Mouse (Mus musculus) E14TG2a.4 (cell line): ENCODE results near the gene Opn3.

ENCODE experiments used
- H3K27me3 ChIP-seq: 2 replicates; pipeline ENCODE4 v1.6.1; 2014; ENCODE audit warnings: low read length, control low read depth; ENCODE audit not compliant: insufficient read depth
- H3K36me3 ChIP-seq: 2 replicates; pipeline ENCODE4 v1.6.1; 2014; ENCODE audit warnings: low read length, control low read depth; ENCODE audit not compliant: insufficient read depth
- H3K4me1 ChIP-seq: replicated peaks from 2 replicates; pipeline ENCODE4 v1.6.1; 2014; ENCODE audit warnings: low read depth, low read length, control low read depth
- H3K4me3 ChIP-seq: replicated peaks from 2 replicates; pipeline ENCODE4 v1.5.1; 2014; ENCODE audit warnings: mild to moderate bottlenecking, low read length
- H3K9me3 ChIP-seq: 2 replicates; pipeline ENCODE4 v1.6.1; 2014; ENCODE audit warnings: low read length, control low read depth
- CTCF ChIP-seq: conservative IDR thresholded peaks from 2 replicates; pipeline ENCODE4 v1.5.1; 2014; ENCODE audit warnings: low read length
- NANOG ChIP-seq: IDR thresholded peaks from 2 replicates; pipeline ENCODE4 v1.6.1; 2014; ENCODE audit warnings: borderline replicate concordance, low read length, mixed read lengths
- POU5F1 ChIP-seq: IDR thresholded peaks from 2 replicates; pipeline ENCODE4 v1.6.1; 2014; ENCODE audit warnings: low read length, borderline replicate concordance

Opn3 gene

GRCm38 (mm10) chr1:175640435-175641150, 52.0 kb downstream of the Opn3 start:
- H3K27me3 ChIP-seq, result no peaks in the 10 kb centered on the region
- no peak overlapping the region for H3K4me3 ChIP-seq
- TF ChIP-seq CTCF, result no peak
- TF ChIP-seq POU5F1, result no peak
- TF ChIP-seq NANOG, result no peak
- no peaks in the 10 kb centered on the region for H3K4me1 ChIP-seq
- no peaks in the 10 kb centered on the region for H3K36me3 ChIP-seq
- 0 out of 2 replicates have a peak, but pooled peaks cover 3% of the 10 kb centered on the region for H3K9me3 ChIP-seq

GRCm38 (mm10) chr1:175639072-175639471, 53.5 kb downstream of the Opn3 start:
- 0 out of 2 replicates have a peak, but pooled peaks cover 3% of the 10 kb centered on the region for H3K9me3 ChIP-seq
- no peaks in the 10 kb centered on the region for H3K36me3 ChIP-seq
- H3K4me1 ChIP-seq, result no peaks in the 10 kb centered on the region
- no peak overlapping the region for H3K4me3 ChIP-seq
- TF ChIP-seq NANOG (no peak), POU5F1 (no peak), CTCF (no peak)
- H3K27me3 ChIP-seq, result no peaks in the 10 kb centered on the region

- no peaks in the 10 kb centered on the region for H3K4me1 ChIP-seq
- H3K9me3 ChIP-seq, result 0 out of 2 replicates have a peak, but pooled peaks cover 3% of the 10 kb centered on the region
- no peaks in the 10 kb centered on the region for H3K36me3 ChIP-seq
- H3K4me3 ChIP-seq, result no peak overlapping the region
- H3K27me3 ChIP-seq, result no peaks in the 10 kb centered on the region
- no peak for TF ChIP-seq NANOG
Measured at GRCm38 (mm10) chr1:175637677-175638076, 54.9 kb downstream of the Opn3 start.

GRCm38 (mm10) chr1:175632470-175632869, 60.1 kb downstream of the Opn3 start:
- Histone ChIP-seq H3K4me3 (no peak overlapping the region), H3K4me1 (peaks cover 3% of the 10 kb centered on the region; the same call in 1 of the 2 replicates), H3K36me3 (no peaks in the 10 kb centered on the region), H3K27me3 (no peaks in the 10 kb centered on the region), H3K9me3 (no peaks in the 10 kb centered on the region)
- TF ChIP-seq CTCF, result no peak
- TF ChIP-seq POU5F1, result no peak
- TF ChIP-seq NANOG, result no peak

- H3K36me3 ChIP-seq, result no peaks in the 10 kb centered on the region
- no peaks in the 10 kb centered on the region for H3K9me3 ChIP-seq
- no peak for TF ChIP-seq POU5F1
- no peak for TF ChIP-seq CTCF
- no peak for TF ChIP-seq NANOG
- H3K27me3 ChIP-seq, result no peaks in the 10 kb centered on the region
- no peak overlapping the region for H3K4me3 ChIP-seq
- peaks cover 5% of the 10 kb centered on the region; the same call in 1 of the 2 replicates for H3K4me1 ChIP-seq
Measured at GRCm38 (mm10) chr1:175631721-175632221, 60.8 kb downstream of the Opn3 start.

GRCm38 (mm10) chr1:175631080-175631479, 61.5 kb downstream of the Opn3 start:
- Histone ChIP-seq H3K36me3 (no peaks in the 10 kb centered on the region), H3K4me3 (no peak overlapping the region), H3K9me3 (no peaks in the 10 kb centered on the region), H3K4me1 (peaks cover 5% of the 10 kb centered on the region; the same call in 1 of the 2 replicates), H3K27me3 (no peaks in the 10 kb centered on the region)
- no peak for TF ChIP-seq POU5F1
- no peak for TF ChIP-seq CTCF
- no peak for TF ChIP-seq NANOG

GRCm38 (mm10) chr1:175630345-175630744, 62.2 kb downstream of the Opn3 start:
- TF ChIP-seq POU5F1, result no peak
- no peak for TF ChIP-seq NANOG
- TF ChIP-seq CTCF, result no peak
- Histone ChIP-seq H3K4me3 (no peak overlapping the region), H3K4me1 (peaks cover 8% of the 10 kb centered on the region; the same call in 1 of the 2 replicates), H3K36me3 (no peaks in the 10 kb centered on the region), H3K27me3 (no peaks in the 10 kb centered on the region), H3K9me3 (no peaks in the 10 kb centered on the region)

GRCm38 (mm10) chr1:175629248-175629647, 63.3 kb downstream of the Opn3 start:
- no peaks in the 10 kb centered on the region for H3K36me3 ChIP-seq

More at GRCm38 (mm10) chr1:175629248-175629647, 63.3 kb downstream of the Opn3 start:
- Histone ChIP-seq H3K4me3 (no peak overlapping the region), H3K9me3 (no peaks in the 10 kb centered on the region), H3K4me1 (peaks cover 16% of the 10 kb centered on the region; the same call in 1 of the 2 replicates), H3K27me3 (no peaks in the 10 kb centered on the region)
- TF ChIP-seq POU5F1 (no peak), CTCF (no peak), NANOG (no peak)
